Comparison of ENCODE assay signal across 31 mouse cellular contexts in the genomic region with DNA sequence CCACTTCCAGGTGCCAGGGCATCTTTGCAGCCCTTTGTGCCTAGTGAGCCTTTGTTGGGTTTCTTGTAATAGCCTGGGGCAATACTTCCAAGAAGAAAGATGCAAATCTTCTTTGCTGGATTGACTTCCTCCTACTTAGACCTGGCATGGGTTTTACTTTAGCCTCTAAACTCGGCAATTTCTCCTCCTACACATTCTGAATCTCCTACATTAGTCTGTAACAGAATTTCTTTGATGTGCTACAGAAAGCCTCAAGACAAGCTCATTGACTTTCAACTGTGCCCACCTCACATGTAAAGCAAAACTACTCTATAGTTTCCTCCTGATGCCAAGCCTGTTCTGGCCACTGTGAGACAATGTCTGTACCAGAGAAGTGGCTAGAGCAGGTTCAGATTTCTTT.
"Had no signal": no experiment of that assay in that cellular context is flagged by ENCODE, and none has a peak within 500 bp of the region (broad histone marks: within the 10 kb centered on the region; RNA-seq: fewer than 3 reads in every experiment).

No protein-coding gene starts in this region.

- H3K9ac ChIP-seq: limb, embryonic 12.5 days; limb, embryonic 13.5 days; limb, embryonic 15.5 days; liver, embryonic 12.5 days; liver, embryonic 13.5 days; liver, embryonic 14.5 days; liver, embryonic 15.5 days; liver, postnatal 0 days; lung, embryonic 14.5 days; lung, embryonic 15.5 days; midbrain, embryonic 12.5 days; midbrain, embryonic 13.5 days; midbrain, embryonic 15.5 days had no signal

- H3K4me1 ChIP-seq: limb, embryonic 10.5 days; limb, embryonic 12.5 days; limb, embryonic 13.5 days; limb, embryonic 15.5 days; liver, embryonic 12.5 days; liver, embryonic 13.5 days; liver, embryonic 15.5 days; lung, embryonic 15.5 days; megakaryocyte, embryonic 14.5 days; midbrain, embryonic 10.5 days; midbrain, embryonic 12.5 days; midbrain, embryonic 13.5 days; midbrain, embryonic 15.5 days had no signal

- H3K4me3 ChIP-seq: limb, embryonic 10.5 days; limb, embryonic 12.5 days; limb, embryonic 13.5 days; limb, embryonic 15.5 days; liver, embryonic 12.5 days; liver, embryonic 13.5 days; liver, embryonic 15.5 days; lung, embryonic 15.5 days; megakaryocyte, embryonic 14.5 days; midbrain, embryonic 10.5 days; midbrain, embryonic 12.5 days; midbrain, embryonic 13.5 days; midbrain, embryonic 15.5 days; myocyte had no signal

- H3K27ac ChIP-seq: limb, embryonic 10.5 days; limb, embryonic 12.5 days; limb, embryonic 13.5 days; limb, embryonic 15.5 days; liver, embryonic 12.5 days; liver, embryonic 13.5 days; liver, embryonic 14.5 days; liver, embryonic 15.5 days; lung, embryonic 15.5 days; macrophage; midbrain, embryonic 10.5 days; midbrain, embryonic 12.5 days; midbrain, embryonic 13.5 days; midbrain, embryonic 15.5 days had no signal

- H3K36me3 ChIP-seq: limb, embryonic 10.5 days; limb, embryonic 12.5 days; limb, embryonic 13.5 days; limb, embryonic 15.5 days; liver, embryonic 12.5 days; liver, embryonic 13.5 days; liver, embryonic 15.5 days; lung, embryonic 15.5 days; midbrain, embryonic 10.5 days; midbrain, embryonic 12.5 days; midbrain, embryonic 13.5 days; midbrain, embryonic 15.5 days had no signal

- ATAC-seq: liver, embryonic 12.5 days; liver, postnatal 0 days; lung, postnatal 0 days; midbrain, embryonic 13.5 days; midbrain, embryonic 15.5 days; midbrain, embryonic 16.5 days had no signal

- DNase-seq: left cerebral cortex, postnatal 4 days; liver; liver, embryonic 13.5 days; liver, postnatal 0 days; lung, adult 18-20 months; lung, adult 2 months; lung, embryonic 14.5 days; lung, postnatal 10 days; lung, postnatal 14 days; lung, postnatal 36 days; lung, postnatal 4 days; midbrain, embryonic 14.5 days had no signal

- H3K9me3 ChIP-seq: limb, embryonic 10.5 days; limb, embryonic 13.5 days; limb, embryonic 15.5 days; liver, embryonic 13.5 days; liver, embryonic 15.5 days; lung, embryonic 15.5 days had no signal

- H3K4me2 ChIP-seq: limb, embryonic 12.5 days; limb, embryonic 13.5 days; limb, embryonic 15.5 days; liver, embryonic 11.5 days; liver, embryonic 12.5 days; liver, embryonic 13.5 days; liver, embryonic 15.5 days; lung, embryonic 14.5 days; lung, embryonic 15.5 days; midbrain, embryonic 11.5 days; midbrain, embryonic 12.5 days; midbrain, embryonic 13.5 days; midbrain, embryonic 15.5 days had no signal

- H3K27me3 ChIP-seq: limb, embryonic 12.5 days; limb, embryonic 13.5 days; limb, embryonic 15.5 days; liver, embryonic 12.5 days; liver, embryonic 13.5 days; liver, embryonic 15.5 days; lung, embryonic 15.5 days; megakaryocyte, embryonic 14.5 days; midbrain, embryonic 12.5 days; midbrain, embryonic 13.5 days; midbrain, embryonic 15.5 days had no signal
